Mouse (Mus musculus) heart, postnatal 0 days (tissue): ENCODE results near the gene Plin5.

Source experiments
- CTCF ChIP-seq: IDR thresholded peaks from 2 replicates; pipeline ENCODE4 v1.5.1; 2016; ENCODE audit warnings: antibody characterized with exemption, control low read depth, low read depth
- EP300 ChIP-seq: IDR thresholded peaks from 2 replicates; pipeline ENCODE4 v1.6.1; 2016; ENCODE audit warnings: antibody characterized with exemption, low read depth

GRCm38 (mm10) chr17:56072243-56072642 lies 45.2 kb downstream of the Plin5 start:
- TF ChIP-seq CTCF (no peak), EP300 (no peak)
